7 mouse cellular contexts compared by ENCODE assay signal in genomic region chr17:24425905-24426304, GRCm38 (mm10). TPM values are rescaled to one million over a fixed set of nuclear protein-coding genes. Genes with fewer than 3 reads are reported as not detected.
DNase-seq lines count a peak whose midpoint lies in the region; ATAC-seq and TF ChIP-seq lines count a peak whose summit lies in the region.

No protein-coding gene starts in this region.

- peaks cover 44% of the 10 kb centered on the region for H3K36me3 ChIP-seq in kidney, embryonic 16.5 days (ENCODE audit: insufficient read depth, low read length)
- peaks cover 35% of the 10 kb centered on the region for H3K36me3 ChIP-seq in heart, embryonic 16.5 days (ENCODE audit: control insufficient read depth, insufficient read depth)
- H3K36me3 ChIP-seq in midbrain, embryonic 14.5 days (ENCODE audit: control insufficient read depth, insufficient read depth, low read length), result peaks cover 44% of the 10 kb centered on the region

- no peak for ATAC-seq in kidney, embryonic 16.5 days (ENCODE audit: low FRiP score, low TSS enrichment)
- ATAC-seq in heart, embryonic 16.5 days (replicated peaks; ENCODE audit: extremely low read depth, insufficient read depth, low FRiP score), result no peak
- ATAC-seq in midbrain, embryonic 14.5 days (ENCODE audit: low FRiP score, low TSS enrichment), result no peak

- no peak overlapping the region for H3K9ac ChIP-seq in kidney, embryonic 16.5 days (replicated peaks; ENCODE audit: low read length)
- H3K9ac ChIP-seq in heart, embryonic 16.5 days (ENCODE audit: low read length), result no peak overlapping the region
- H3K9ac ChIP-seq in midbrain, embryonic 14.5 days (replicated peaks; ENCODE audit: low read length), result no peak overlapping the region

- peak overlapping the region; percentile 83; the same call in 1 of the 2 replicates for H3K4me3 ChIP-seq in kidney, embryonic 16.5 days (ENCODE audit: low read length)
- H3K4me3 ChIP-seq in cortical plate, adult 2 months (ENCODE audit: insufficient read depth, low read length), result peak overlapping the region; percentile 49; the same call in 1 of the 2 replicates
- no peak overlapping the region; the same call in 1 of the 2 replicates for H3K4me3 ChIP-seq in heart, embryonic 16.5 days (ENCODE audit: low read length)
- no peak overlapping the region for H3K4me3 ChIP-seq in midbrain, embryonic 14.5 days (replicated peaks; ENCODE audit: low read depth, low read length)

- TF ChIP-seq POLR2A in cortical plate, adult 2 months (IDR thresholded peaks at IDR 0.05; ENCODE audit: extremely low read depth, insufficient read depth, low read length), result no peak

- DNase-seq in kidney, adult 9 months, result no peak
- no peak for DNase-seq in midbrain, embryonic 14.5 days
- DNase-seq in layer of hippocampus, adult 9-11 months, result no peak
- DNase-seq in embryo, embryonic 10.5 days (ENCODE audit: low spot score), result no peak

- no peak for TF ChIP-seq CTCF in cortical plate, adult 2 months (IDR thresholded peaks at IDR 0.05; ENCODE audit: extremely low read depth, insufficient read depth, low read length)

- H3K4me2 ChIP-seq in kidney, embryonic 16.5 days (replicated peaks; ENCODE audit: low read depth, low read length), result no peak overlapping the region
- peak overlapping the region; percentile 21; the same call in 1 of the 2 replicates for H3K4me2 ChIP-seq in heart, embryonic 16.5 days (ENCODE audit: low read depth, low read length)
- peak overlapping the region; percentile 70 for H3K4me2 ChIP-seq in midbrain, embryonic 14.5 days (ENCODE audit: low read length)

- no peaks in the 10 kb centered on the region for H3K9me3 ChIP-seq in kidney, embryonic 16.5 days (ENCODE audit: low read length)
- H3K9me3 ChIP-seq in heart, embryonic 16.5 days (replicated peaks; ENCODE audit: control insufficient read depth, low read length), result no peaks in the 10 kb centered on the region
- H3K9me3 ChIP-seq in midbrain, embryonic 14.5 days (ENCODE audit: control insufficient read depth, low read length), result no peaks in the 10 kb centered on the region

- peaks cover 4% of the 10 kb centered on the region; the same call in 1 of the 2 replicates for H3K4me1 ChIP-seq in kidney, embryonic 16.5 days (ENCODE audit: insufficient read depth, low read length)
- H3K4me1 ChIP-seq in cortical plate, adult 2 months (ENCODE audit: control insufficient read depth, insufficient read depth, low read length), result no peaks in the 10 kb centered on the region
- peaks cover 17% of the 10 kb centered on the region for H3K4me1 ChIP-seq in heart, embryonic 16.5 days (ENCODE audit: control insufficient read depth, insufficient read depth, low read length)
- H3K4me1 ChIP-seq in midbrain, embryonic 14.5 days (ENCODE audit: control insufficient read depth, insufficient read depth, low read length), result 0 out of 2 replicates have a peak, but pooled peaks cover 4% of the 10 kb centered on the region

- 88% methylated on average over 7 of the region's 7 CpGs for WGBS in kidney, embryonic 16.5 days
- WGBS in heart, embryonic 16.5 days, result 88% methylated on average over 7 of the region's 7 CpGs
- WGBS in midbrain, embryonic 14.5 days, result 90% methylated on average over 7 of the region's 7 CpGs

- H3K27me3 ChIP-seq in kidney, embryonic 16.5 days (ENCODE audit: insufficient read depth, low read length), result no peaks in the 10 kb centered on the region
- H3K27me3 ChIP-seq in heart, embryonic 16.5 days (ENCODE audit: control insufficient read depth, insufficient read depth, low read length), result no peaks in the 10 kb centered on the region
- no peaks in the 10 kb centered on the region for H3K27me3 ChIP-seq in midbrain, embryonic 14.5 days (ENCODE audit: control insufficient read depth, insufficient read depth, low read length)

- peak overlapping the region; percentile 98 for H3K27ac ChIP-seq in kidney, embryonic 16.5 days (ENCODE audit: low read length)
- H3K27ac ChIP-seq in cortical plate, adult 2 months (ENCODE audit: insufficient read depth, low read length), result no peak overlapping the region
- H3K27ac ChIP-seq in heart, embryonic 16.5 days (ENCODE audit: low read length), result peak overlapping the region; percentile 64
- peak overlapping the region; percentile 91 for H3K27ac ChIP-seq in midbrain, embryonic 14.5 days (replicated peaks; ENCODE audit: low read depth, low read length)

RNA-seq across cellular contexts. Expression of gene Eci1, which starts 0.5 kb away (rescaled TPM):
- 141 and 143 TPM in 2 replicates for polyA plus RNA-seq in kidney, embryonic 16.5 days (2015; fragmentation: Nextera tagmentation; extraction: Ambion mirVana)
- 55.4 and 55.9 TPM in 2 replicates for polyA plus RNA-seq in cortical plate, adult 2 months (2012; rRNA removed)
- polyA plus RNA-seq in heart, embryonic 16.5 days (2015; fragmentation: Nextera tagmentation; extraction: Ambion mirVana), result 333 and 371 TPM in 2 replicates
- 26.9 and 27.7 TPM in 2 replicates for polyA plus RNA-seq in midbrain, embryonic 14.5 days (2014; fragmentation: Nextera tagmentation; extraction: Ambion mirVana)

RNA-seq across cellular contexts. Expression of gene Rnps1, which starts 11.5 kb away (rescaled TPM):
- 300 and 327 TPM in 2 replicates for polyA plus RNA-seq in kidney, embryonic 16.5 days (2015; fragmentation: Nextera tagmentation; extraction: Ambion mirVana)
- polyA plus RNA-seq in cortical plate, adult 2 months (2012; rRNA removed), result 264 and 280 TPM in 2 replicates
- 211 and 215 TPM in 2 replicates for polyA plus RNA-seq in heart, embryonic 16.5 days (2015; fragmentation: Nextera tagmentation; extraction: Ambion mirVana)
- 331 and 345 TPM in 2 replicates for polyA plus RNA-seq in midbrain, embryonic 14.5 days (2014; fragmentation: Nextera tagmentation; extraction: Ambion mirVana)

RNA-seq across cellular contexts. Expression of gene Dnase1l2, which starts 17.0 kb away (rescaled TPM):
- 3.2 and 5.5 TPM in 2 replicates for polyA plus RNA-seq in kidney, embryonic 16.5 days (2015; fragmentation: Nextera tagmentation; extraction: Ambion mirVana)
- 19.0 and 20.7 TPM in 2 replicates for polyA plus RNA-seq in cortical plate, adult 2 months (2012; rRNA removed)
- polyA plus RNA-seq in heart, embryonic 16.5 days (2015; fragmentation: Nextera tagmentation; extraction: Ambion mirVana), result 1.5 and 2.1 TPM in 2 replicates
- polyA plus RNA-seq in midbrain, embryonic 14.5 days (2014; fragmentation: Nextera tagmentation; extraction: Ambion mirVana), result 4.2 and 6.1 TPM in 2 replicates

RNA-seq across cellular contexts. Expression of gene E4f1, which starts 44.2 kb away (rescaled TPM):
- polyA plus RNA-seq in kidney, embryonic 16.5 days (2015; fragmentation: Nextera tagmentation; extraction: Ambion mirVana), result 38.1 TPM in 2 replicates
- polyA plus RNA-seq in cortical plate, adult 2 months (2012; rRNA removed), result 77.3 and 79.2 TPM in 2 replicates
- 27.7 and 28.8 TPM in 2 replicates for polyA plus RNA-seq in heart, embryonic 16.5 days (2015; fragmentation: Nextera tagmentation; extraction: Ambion mirVana)
- 22.7 and 22.8 TPM in 2 replicates for polyA plus RNA-seq in midbrain, embryonic 14.5 days (2014; fragmentation: Nextera tagmentation; extraction: Ambion mirVana)

RNA-seq across cellular contexts. Expression of gene Pgp, which starts 44.3 kb away (rescaled TPM):
- 55.5 and 55.6 TPM in 2 replicates for polyA plus RNA-seq in kidney, embryonic 16.5 days (2015; fragmentation: Nextera tagmentation; extraction: Ambion mirVana)
- polyA plus RNA-seq in cortical plate, adult 2 months (2012; rRNA removed), result 97.1 and 99.3 TPM in 2 replicates
- 71.1 and 76.0 TPM in 2 replicates for polyA plus RNA-seq in heart, embryonic 16.5 days (2015; fragmentation: Nextera tagmentation; extraction: Ambion mirVana)
- polyA plus RNA-seq in midbrain, embryonic 14.5 days (2014; fragmentation: Nextera tagmentation; extraction: Ambion mirVana), result 60.5 and 62.7 TPM in 2 replicates

Comparison
In these comparisons a context has a peak if more than half of its experiments do, and no peak if none do; other contexts are left out.
1. H3K4me3 ChIP-seq: peak in kidney, embryonic 16.5 days (single experiment) and cortical plate, adult 2 months (single experiment); none in heart, embryonic 16.5 days (single experiment) and midbrain, embryonic 14.5 days (single experiment).